Mouse (Mus musculus) T-helper 17 cell (primary cell): ENCODE data around the gene Ifitm5.

Experiments
- in situ Hi-C, 2 experiments: fragments of 300-600 bp; cut with MboI, MseI; formaldehyde crosslinking; loops; 1 replicate in 1 of 2; 2 replicates in 1 of 2; pipeline ENCODE4 v1.15.1; 2025; ENCODE audit warnings: high pct_unique_total_duplicates in 2 of 2

The Ifitm5 gene

GRCm38 (mm10) chr7:140942341-140942740 is 7.8 kb downstream of the Ifitm5 start:
- in situ Hi-C loops, result no loop called here

- in situ Hi-C loops, result no loop called here
Observed at GRCm38 (mm10) chr7:140941222-140942051, 8.7 kb downstream of the Ifitm5 start, which contains the start of gene Pgghg. TSS of gene Pgghg (plus strand) at chr7:140941391.

- in situ Hi-C loops, result no loop called here
Observed at GRCm38 (mm10) chr7:140939669-140940171, 10.4 kb downstream of the Ifitm5 start.

GRCm38 (mm10) chr7:140938896-140939295 is 11.2 kb downstream of the Ifitm5 start:
- in situ Hi-C loops, result no loop called here

- in situ Hi-C loops, result no loop called here
Observed at GRCm38 (mm10) chr7:140938436-140938835, 11.7 kb downstream of the Ifitm5 start.

- in situ Hi-C loops, result no loop called here
Observed at GRCm38 (mm10) chr7:140927181-140927580, 22.9 kb downstream of the Ifitm5 start.

- in situ Hi-C loops, result no loop called here
Observed at GRCm38 (mm10) chr7:140923070-140923775, 26.9 kb downstream of the Ifitm5 start.

- in situ Hi-C loops, result no loop called here
Observed at GRCm38 (mm10) chr7:140922398-140923069, 27.6 kb downstream of the Ifitm5 start.

GRCm38 (mm10) chr7:140921225-140921975 is 28.7 kb downstream of the Ifitm5 start:
- in situ Hi-C loops, result no loop called here

- in situ Hi-C loops, result no loop called here
Observed at GRCm38 (mm10) chr7:140920418-140921029, 29.6 kb downstream of the Ifitm5 start, which contains the start of gene Nlrp6. TSS of gene Nlrp6 (plus strand) at chr7:140920902.

GRCm38 (mm10) chr7:140919911-140920310 is 30.2 kb downstream of the Ifitm5 start:
- in situ Hi-C loops, result no loop called here

- in situ Hi-C loops, result no loop called here
Observed at GRCm38 (mm10) chr7:140914031-140914690, 35.9 kb downstream of the Ifitm5 start.

- in situ Hi-C loops, result no loop called here
Observed at GRCm38 (mm10) chr7:140912846-140913482, 37.1 kb downstream of the Ifitm5 start.

GRCm38 (mm10) chr7:140912293-140912692 is 37.8 kb downstream of the Ifitm5 start:
- in situ Hi-C loops, result no loop called here

GRCm38 (mm10) chr7:140908634-140909107 is 41.4 kb downstream of the Ifitm5 start:
- in situ Hi-C loops, result no loop called here

GRCm38 (mm10) chr7:140908181-140908580 is 41.9 kb downstream of the Ifitm5 start:
- in situ Hi-C loops, result no loop called here

- in situ Hi-C loops, result no loop called here
Observed at GRCm38 (mm10) chr7:140907697-140908096, 42.4 kb downstream of the Ifitm5 start.

- in situ Hi-C loops, result no loop called here
Observed at GRCm38 (mm10) chr7:140907131-140907530, 43.0 kb downstream of the Ifitm5 start.

GRCm38 (mm10) chr7:140905642-140906081 is 44.4 kb downstream of the Ifitm5 start:
- in situ Hi-C loops, result no loop called here
